Mouse (Mus musculus): ENCODE data around the gene Pkn2. TPM values are rescaled to one million over a fixed set of nuclear protein-coding genes. Genes with fewer than 3 reads are reported as not detected.

Pkn2 gene
- total RNA-seq (2014; rRNA removed) (20.9 and 27.2 TPM in 2 replicates), polyA plus RNA-seq (2015; fragmentation: Nextera tagmentation; extraction: Ambion mirVana) (15.5 and 24.1 TPM in 2 replicates)

DNA sequence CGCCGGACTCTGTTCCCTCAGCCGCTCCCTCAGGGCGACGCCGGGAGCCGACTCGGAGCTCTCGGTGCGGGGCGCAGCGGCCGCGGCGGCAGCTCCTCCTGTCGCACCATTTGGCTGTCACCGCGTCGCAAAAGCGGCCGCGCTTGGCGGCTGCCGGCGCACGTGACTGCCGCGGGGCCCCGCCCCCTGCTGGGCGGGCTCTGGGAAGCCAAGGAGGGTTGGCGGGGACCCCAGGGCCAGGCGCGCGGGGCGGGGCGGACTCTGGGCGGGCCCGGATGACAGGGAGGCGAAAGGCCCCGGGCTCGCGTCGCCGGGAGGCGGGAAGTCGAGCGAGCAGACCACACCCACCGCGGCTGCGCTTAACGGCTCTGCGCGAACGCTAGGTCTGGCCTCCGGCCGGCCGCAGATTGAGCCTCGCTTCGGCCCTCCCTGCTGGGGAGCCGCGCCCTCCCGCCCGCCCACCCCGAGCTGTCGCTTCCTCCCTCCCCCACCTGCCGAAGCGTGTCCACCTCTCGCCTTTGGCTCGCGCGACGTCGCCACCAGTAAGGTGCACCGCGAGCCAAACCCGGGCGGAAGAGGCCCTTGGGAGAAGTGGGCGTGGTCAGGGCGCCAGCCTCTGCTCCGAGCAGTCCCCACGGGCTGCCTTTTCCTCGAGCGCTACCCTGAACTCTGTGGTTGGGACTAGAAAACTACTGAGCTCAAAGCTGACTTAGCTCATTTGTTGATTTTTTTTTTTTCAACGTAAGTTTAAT is at the start of gene Pkn2:
Pkn2 (minus strand) TSS at position 133 of the 752 bp plus-strand sequence.
- peak; percentile 35; the same call in 1 of the 2 replicates for TF ChIP-seq CTCF (IDR thresholded peaks at IDR 0.05)
- DNase-seq (ENCODE audit: low spot score) (peak; percentile 98), ATAC-seq (ENCODE audit: low FRiP score) (peak; percentile 99)
- no peaks in the 10 kb centered on the region for H3K36me3 ChIP-seq (ENCODE audit: insufficient read depth, low read length)
- no peaks in the 10 kb centered on the region for H3K9me3 ChIP-seq (ENCODE audit: low read length)
- H3K27me3 ChIP-seq (ENCODE audit: insufficient read depth, low read length): no peaks in the 10 kb centered on the region
- H3K27ac ChIP-seq (ENCODE audit: low read depth, low read length): peak within 1 kb of the TSS; percentile 92
- under 1% methylated on average over 68 of the region's 84 CpGs for whole genome bisulfite sequencing
- no peaks in the 10 kb centered on the region for H3K4me1 ChIP-seq (ENCODE audit: insufficient read depth, low read length)
- peak within 1 kb of the TSS; percentile 71 for H3K4me2 ChIP-seq (ENCODE audit: low read depth, low read length, poor library complexity, severe bottlenecking)
- peak within 1 kb of the TSS; percentile 92 for H3K9ac ChIP-seq (replicated peaks; ENCODE audit: low read length, poor library complexity, severe bottlenecking)
- H3K4me3 ChIP-seq (ENCODE audit: low read depth, low read length): peak within 1 kb of the TSS; percentile 100

GRCm38 (mm10) chr3:142929906-142930305 is 48.1 kb upstream of the Pkn2 start:
- Histone ChIP-seq H3K27ac (ENCODE audit: low read depth, low read length) (no peak overlapping the region), H3K4me3 (ENCODE audit: low read depth, low read length) (no peak overlapping the region), H3K36me3 (ENCODE audit: insufficient read depth, low read length) (no peaks in the 10 kb centered on the region), H3K4me2 (ENCODE audit: low read depth, low read length, poor library complexity, severe bottlenecking) (no peak overlapping the region), H3K9me3 (ENCODE audit: low read length) (no peaks in the 10 kb centered on the region), H3K27me3 (ENCODE audit: insufficient read depth, low read length) (no peaks in the 10 kb centered on the region), H3K4me1 (ENCODE audit: insufficient read depth, low read length) (no peaks in the 10 kb centered on the region), H3K9ac (replicated peaks; ENCODE audit: low read length, poor library complexity, severe bottlenecking) (no peak overlapping the region)
- ATAC-seq (ENCODE audit: low FRiP score) (no peak), DNase-seq (ENCODE audit: low spot score) (no peak)
- no peak for TF ChIP-seq CTCF (IDR thresholded peaks at IDR 0.05)
- 68% methylated on average over 2 of the region's 2 CpGs for WGBS

GRCm38 (mm10) chr3:142927311-142927710 is 45.5 kb upstream of the Pkn2 start:
- no peaks in the 10 kb centered on the region for H3K36me3 ChIP-seq (ENCODE audit: insufficient read depth, low read length)
- H3K4me1 ChIP-seq (ENCODE audit: insufficient read depth, low read length): no peaks in the 10 kb centered on the region
- ATAC-seq (ENCODE audit: low FRiP score) (no peak), DNase-seq (ENCODE audit: low spot score) (no peak)
- H3K4me2 ChIP-seq (ENCODE audit: low read depth, low read length, poor library complexity, severe bottlenecking): no peak overlapping the region
- H3K9ac ChIP-seq (replicated peaks; ENCODE audit: low read length, poor library complexity, severe bottlenecking): no peak overlapping the region
- 84% methylated on average over 3 of the region's 3 CpGs for WGBS
- no peaks in the 10 kb centered on the region for H3K9me3 ChIP-seq (ENCODE audit: low read length)
- no peaks in the 10 kb centered on the region for H3K27me3 ChIP-seq (ENCODE audit: insufficient read depth, low read length)
- H3K4me3 ChIP-seq (ENCODE audit: low read depth, low read length): no peak overlapping the region
- no peak for TF ChIP-seq CTCF (IDR thresholded peaks at IDR 0.05)
- H3K27ac ChIP-seq (ENCODE audit: low read depth, low read length): no peak overlapping the region

DNA sequence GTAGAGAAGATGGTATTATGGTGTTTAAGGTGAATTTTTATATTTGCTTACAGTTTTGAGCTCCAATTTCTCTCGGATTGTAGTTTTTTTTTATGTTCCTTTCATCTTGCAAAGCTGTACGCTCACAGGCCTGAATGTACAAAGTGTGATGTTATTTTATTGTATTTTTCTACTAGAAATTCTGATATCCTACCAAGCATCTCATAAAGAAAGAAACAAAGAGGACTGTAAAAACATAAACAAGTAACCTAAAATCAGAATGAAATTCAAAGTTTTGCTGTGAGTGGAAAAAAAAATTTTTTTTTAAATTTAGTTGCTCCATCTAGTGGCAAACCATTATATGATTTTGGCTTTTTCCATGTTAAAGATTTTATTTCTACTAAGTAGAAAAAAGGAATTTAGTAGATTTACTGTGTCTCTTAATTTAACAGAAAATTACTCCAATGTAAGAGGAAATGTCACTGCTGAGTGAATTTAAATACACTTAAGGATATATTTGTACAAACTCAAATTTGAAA is 43.1 kb upstream of the Pkn2 start:
- H3K27me3 ChIP-seq (ENCODE audit: insufficient read depth, low read length): no peaks in the 10 kb centered on the region
- DNase-seq (ENCODE audit: low spot score) (no peak), ATAC-seq (ENCODE audit: low FRiP score) (no peak)
- H3K36me3 ChIP-seq (ENCODE audit: insufficient read depth, low read length): no peaks in the 10 kb centered on the region
- H3K9me3 ChIP-seq (ENCODE audit: low read length): no peaks in the 10 kb centered on the region
- WGBS: 87% methylated on average over 2 of the region's 2 CpGs
- no peak overlapping the region for H3K27ac ChIP-seq (ENCODE audit: low read depth, low read length)
- no peaks in the 10 kb centered on the region for H3K4me1 ChIP-seq (ENCODE audit: insufficient read depth, low read length)
- peak; percentile 55 for TF ChIP-seq CTCF (IDR thresholded peaks at IDR 0.05)
- no peak overlapping the region for H3K4me3 ChIP-seq (ENCODE audit: low read depth, low read length)
- no peak overlapping the region for H3K9ac ChIP-seq (replicated peaks; ENCODE audit: low read length, poor library complexity, severe bottlenecking)
- H3K4me2 ChIP-seq (ENCODE audit: low read depth, low read length, poor library complexity, severe bottlenecking): no peak overlapping the region

GRCm38 (mm10) chr3:142919070-142919469 is 37.3 kb upstream of the Pkn2 start:
- 75% methylated on average over 3 of the region's 3 CpGs for WGBS
- Histone ChIP-seq H3K4me1 (ENCODE audit: insufficient read depth, low read length) (no peaks in the 10 kb centered on the region), H3K9me3 (ENCODE audit: low read length) (no peaks in the 10 kb centered on the region), H3K27me3 (ENCODE audit: insufficient read depth, low read length) (no peaks in the 10 kb centered on the region), H3K9ac (replicated peaks; ENCODE audit: low read length, poor library complexity, severe bottlenecking) (no peak overlapping the region), H3K4me3 (ENCODE audit: low read depth, low read length) (no peak overlapping the region), H3K27ac (ENCODE audit: low read depth, low read length) (no peak overlapping the region), H3K4me2 (ENCODE audit: low read depth, low read length, poor library complexity, severe bottlenecking) (no peak overlapping the region), H3K36me3 (ENCODE audit: insufficient read depth, low read length) (no peaks in the 10 kb centered on the region)
- ATAC-seq (ENCODE audit: low FRiP score) (no peak), DNase-seq (ENCODE audit: low spot score) (no peak)
- no peak for TF ChIP-seq CTCF (IDR thresholded peaks at IDR 0.05)

DNA sequence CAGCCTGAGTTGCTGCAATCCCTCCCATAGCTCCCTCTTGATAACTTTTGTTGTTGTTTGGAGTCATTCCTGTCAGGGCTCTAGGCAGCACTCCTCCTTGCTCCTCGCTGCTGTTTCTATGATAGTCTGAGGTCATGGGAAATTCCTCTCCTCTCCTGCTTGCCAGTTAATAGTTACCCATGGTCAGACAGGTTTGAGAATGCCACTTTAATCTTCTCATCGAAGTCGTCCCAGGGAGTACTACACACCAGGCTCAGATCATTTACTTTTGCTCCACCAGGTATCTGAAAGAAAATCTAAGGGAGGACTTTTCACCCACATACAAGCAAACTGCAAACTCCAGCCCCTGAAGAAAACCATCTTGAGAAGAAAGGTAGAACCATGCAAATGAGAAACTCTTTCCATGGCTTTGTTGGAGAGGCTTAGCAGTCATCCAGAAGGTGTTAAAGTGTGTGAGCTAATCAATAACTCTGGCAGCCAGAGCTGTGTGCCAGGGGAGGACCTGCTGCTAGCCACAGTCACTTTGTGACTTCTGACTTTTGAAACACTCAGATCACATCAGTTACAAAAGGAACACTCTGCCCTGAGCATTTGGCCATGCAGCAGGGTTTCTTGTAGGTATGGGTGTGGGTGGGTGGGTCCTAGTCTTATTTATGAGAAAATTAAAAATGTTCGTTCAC is 36.1 kb upstream of the Pkn2 start:
- DNase-seq (ENCODE audit: low spot score) (no peak), ATAC-seq (ENCODE audit: low FRiP score) (no peak)
- no peak overlapping the region for H3K4me2 ChIP-seq (ENCODE audit: low read depth, low read length, poor library complexity, severe bottlenecking)
- H3K4me3 ChIP-seq (ENCODE audit: low read depth, low read length): no peak overlapping the region
- H3K4me1 ChIP-seq (ENCODE audit: insufficient read depth, low read length): no peaks in the 10 kb centered on the region
- no peaks in the 10 kb centered on the region for H3K9me3 ChIP-seq (ENCODE audit: low read length)
- no peak overlapping the region for H3K27ac ChIP-seq (ENCODE audit: low read depth, low read length)
- H3K27me3 ChIP-seq (ENCODE audit: insufficient read depth, low read length): no peaks in the 10 kb centered on the region
- 85% methylated on average over 4 of the region's 4 CpGs for WGBS
- H3K9ac ChIP-seq (replicated peaks; ENCODE audit: low read length, poor library complexity, severe bottlenecking): no peak overlapping the region
- no peak for TF ChIP-seq CTCF (IDR thresholded peaks at IDR 0.05)
- H3K36me3 ChIP-seq (ENCODE audit: insufficient read depth, low read length): no peaks in the 10 kb centered on the region

All from midbrain, postnatal 0 days (tissue).